Mouse (Mus musculus): ENCODE results near the gene Rel.

- TF ChIP-seq EP300 (IDR thresholded peaks at IDR 0.05; ENCODE audit: low read depth) (no peak), CTCF (IDR thresholded peaks at IDR 0.05; ENCODE audit: low read depth) (no peak)
These were observed 51.9 kb downstream of the Rel start for GRCm38 (mm10) chr11:23718856-23719255.
